Mouse (Mus musculus) adrenal gland, postnatal 36 days (tissue): ENCODE results near the gene Rrad. TPM values are rescaled to one million over a fixed set of nuclear protein-coding genes. Genes with fewer than 3 reads are reported as not detected.
A peak's percentile ranks its signal among the peaks of the same experiment; 100 is the strongest.
"Not testable (repeated sequence)": the region's sequence is repeated elsewhere in the genome, so short reads cannot be mapped to it uniquely, and the experiment has no call there.

Source experiments
- DNase-seq, 2 experiments: peaks; one replicate each; pipeline ENCODE4 v3.0.0; 2021; ENCODE audit warnings: mixed read lengths in 1 of 2
- long read RNA-seq, 2 experiments: library from polyadenylated mRNA; stranded (forward); transcript quantifications; one replicate each; pipeline ENCODE4 v2.0.0; 2021; ENCODE audit warnings: borderline sequencing depth in 2 of 2
- total RNA-seq, 2 experiments: library from RNA; stranded (reverse); gene quantifications; 2 replicates each; pipeline ENCODE4 v1.2.3; 2021

Gene Rrad
- total RNA-seq: 10 to 100 TPM in 1 of 2 experiments, 1 to 10 TPM in 1; 3.4 to 14.0 TPM
- long read RNA-seq, experiment 1, transcript Rrad-201 (5 exons, 1,577 nt): major isoform, 6 of 8 reads
- long read RNA-seq, experiment 1, partial matches to known transcripts: 1 of 8 reads
- long read RNA-seq, experiment 1, other reads (novel, unspliced or antisense): 1 of 8 reads
- long read RNA-seq, experiment 2, partial matches to known transcripts: 0 of 1 reads
- long read RNA-seq, experiment 2, other reads (novel, unspliced or antisense): 0 of 1 reads

- DNase-seq: peak; percentile 66 to 82
These were observed at the start of gene Rrad for GRCm38 (mm10) chr8:104630981-104631663. Gene Rrad (minus strand): TSS chr8:104631327.

GRCm38 (mm10) chr8:104655614-104656013 lies 24.5 kb upstream of the Rrad start:
- DNase-seq: no peak

- DNase-seq: peak; percentile 45 to 72
These were observed 23.9 kb upstream of the Rrad start for GRCm38 (mm10) chr8:104654984-104655383.

GRCm38 (mm10) chr8:104644187-104644586 lies 13.1 kb upstream of the Rrad start:
- not testable (repeated sequence) for DNase-seq

- no peak for DNase-seq
These were observed 11.2 kb upstream of the Rrad start for GRCm38 (mm10) chr8:104642324-104642654.

GRCm38 (mm10) chr8:104641426-104642323 lies 10.5 kb upstream of the Rrad start, which contains the start of gene Ciao2b:
Gene Ciao2b (minus strand): TSS chr8:104641965.
- peak; percentile 92 to 94 for DNase-seq

- DNase-seq: no peak
These were observed 9.8 kb upstream of the Rrad start for GRCm38 (mm10) chr8:104640831-104641370.

- no peak for DNase-seq
These were observed 9.1 kb upstream of the Rrad start for GRCm38 (mm10) chr8:104640241-104640640.

DNA sequence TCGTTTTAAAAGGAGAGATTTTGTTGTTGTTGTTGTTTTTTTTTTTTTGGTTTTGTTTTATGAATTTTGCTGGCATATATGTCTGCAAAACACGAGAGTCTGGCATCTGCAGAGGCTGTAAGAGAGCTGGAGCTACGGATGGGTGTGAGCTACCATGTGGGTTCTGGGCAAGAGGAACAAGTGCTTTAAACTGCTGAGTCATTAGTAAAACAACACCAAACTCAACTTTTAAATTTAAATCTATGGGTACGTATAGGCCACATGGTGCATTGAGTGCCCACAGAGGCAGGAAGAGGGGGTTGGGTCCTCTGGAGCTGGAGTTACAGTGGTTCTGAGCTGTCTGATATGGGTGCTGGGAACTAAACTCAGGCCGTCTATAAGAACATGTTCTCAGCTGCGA lies 6.9 kb upstream of the Rrad start:
- DNase-seq: no peak

- peak in 1 of 2 experiments; percentile 36 for DNase-seq
These were observed 4.0 kb upstream of the Rrad start for GRCm38 (mm10) chr8:104635004-104635710.

DNA sequence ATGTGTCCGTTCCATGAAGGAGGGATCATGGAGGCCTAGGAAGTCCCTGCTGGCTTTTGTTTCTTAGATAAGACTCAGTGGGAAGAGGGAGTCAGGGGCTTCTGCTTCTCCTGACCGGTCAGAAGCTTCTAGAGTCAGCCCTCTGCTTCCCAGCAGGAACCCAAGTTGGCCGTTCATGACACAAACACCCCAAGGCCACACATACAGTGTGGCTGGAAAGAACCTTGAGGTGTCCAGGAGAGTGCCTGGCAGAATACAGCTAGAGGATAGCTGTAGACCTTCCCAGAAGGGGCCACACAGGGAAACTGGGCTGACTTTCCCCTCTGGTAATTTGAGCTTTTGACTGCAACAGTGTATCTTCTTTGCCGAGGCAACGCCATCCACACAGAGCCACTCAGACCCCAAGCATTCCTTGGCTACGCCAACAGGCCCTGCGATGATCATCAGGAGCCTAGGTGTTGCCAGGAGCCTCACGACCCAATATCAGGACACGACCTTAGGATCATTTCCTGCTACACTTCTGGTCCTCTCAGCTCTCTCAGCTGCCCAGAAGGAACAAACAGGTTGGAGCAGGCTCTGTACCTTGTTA lies 2.1 kb upstream of the Rrad start:
- peak; percentile 52 to 55 for DNase-seq

DNA sequence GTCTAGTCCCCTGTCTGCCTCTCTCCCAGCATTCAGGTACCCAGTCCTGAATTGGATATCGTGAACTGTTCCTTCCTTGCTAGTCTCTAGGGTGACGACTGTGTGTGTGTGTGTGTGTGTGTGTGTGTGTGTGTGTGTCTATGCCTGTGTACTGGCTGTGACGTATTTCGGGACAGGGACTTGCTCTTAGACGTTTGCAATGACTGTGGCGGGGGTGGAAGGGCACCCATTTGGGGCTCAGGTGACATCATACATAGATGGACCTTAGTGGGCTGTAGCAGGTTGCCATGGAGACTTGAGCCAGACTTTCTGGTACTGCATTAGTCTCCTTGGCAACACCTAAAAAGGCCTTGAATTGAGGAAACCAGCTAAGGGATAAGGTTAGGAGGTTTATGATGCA lies 1.4 kb upstream of the Rrad start:
- no peak for DNase-seq

DNA sequence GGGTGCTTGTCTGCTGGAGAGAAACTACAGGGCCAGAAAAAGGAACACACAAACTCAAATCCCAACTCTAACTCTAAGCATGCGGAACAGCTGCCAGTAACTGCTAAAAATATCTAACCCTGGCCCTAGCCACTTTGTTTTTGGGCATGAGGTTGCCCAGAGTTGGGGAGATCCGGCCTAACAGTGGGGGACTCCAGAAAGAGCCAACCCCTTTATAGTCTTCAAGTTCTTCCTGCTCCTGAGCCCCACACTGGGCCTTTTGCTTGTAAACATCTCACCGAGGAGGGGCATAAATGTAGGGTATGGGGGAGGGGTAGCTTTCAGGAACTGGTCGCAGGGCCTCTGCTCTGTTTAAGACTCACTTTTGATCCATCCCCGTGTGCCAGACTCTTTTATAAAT lies 848 bp upstream of the Rrad start:
- DNase-seq: no peak

- DNase-seq: peak; percentile 36 to 49
These were observed 553 bp downstream of the Rrad start for GRCm38 (mm10) chr8:104630574-104630973.

- no peak for DNase-seq
These were observed 1.0 kb downstream of the Rrad start for GRCm38 (mm10) chr8:104630111-104630479.

- peak; percentile 55 to 70 for DNase-seq
These were observed 1.6 kb downstream of the Rrad start for GRCm38 (mm10) chr8:104629306-104630110.

DNA sequence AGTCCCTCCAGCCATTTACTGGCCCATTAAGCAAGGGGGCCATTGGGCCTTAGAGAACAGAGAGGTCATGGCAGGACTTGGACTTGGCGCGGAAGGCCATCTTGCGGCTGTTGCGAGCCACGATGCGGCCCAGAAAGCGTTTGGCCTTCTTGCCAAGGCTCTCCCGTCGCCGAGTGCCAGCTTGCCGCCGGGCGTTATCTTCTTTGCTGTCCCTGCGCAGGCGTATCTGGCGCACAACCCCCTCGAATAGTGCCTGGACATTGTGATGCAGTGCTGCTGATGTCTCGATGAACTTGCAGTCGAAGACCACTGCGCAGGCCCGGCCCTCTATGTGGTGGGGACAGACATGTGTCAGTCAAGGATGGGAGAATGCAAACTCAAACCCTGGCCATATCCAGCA lies 2.7 kb downstream of the Rrad start:
- no peak for DNase-seq

- no peak for DNase-seq
These were observed 3.9 kb downstream of the Rrad start for GRCm38 (mm10) chr8:104627065-104627740.

DNA sequence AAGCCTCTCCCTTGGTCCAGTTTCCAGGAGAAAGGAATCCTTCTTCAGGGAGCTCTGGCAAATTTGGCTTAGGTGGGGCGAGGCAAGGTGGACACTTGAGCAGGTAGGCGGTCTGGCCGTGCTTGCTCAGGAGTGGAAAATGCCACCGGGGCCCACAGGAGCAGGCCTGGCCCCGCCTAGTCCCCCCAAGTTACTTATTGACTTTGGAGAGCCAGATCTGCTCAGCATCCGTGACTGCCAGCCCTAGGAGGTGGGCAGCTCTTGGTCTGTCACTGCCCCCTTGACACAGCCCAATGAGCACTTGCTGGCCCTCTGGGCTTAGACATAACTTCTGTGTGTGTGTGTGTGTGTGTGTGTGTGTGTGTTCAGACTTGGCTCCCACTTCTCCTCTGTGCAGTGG lies 7.0 kb downstream of the Rrad start, which contains the start of gene Cdh16:
TSS of gene Cdh16 (minus strand) at position 236 of the 400 bp plus-strand sequence.
- DNase-seq: no peak

- DNase-seq: no peak
These were observed 10.4 kb downstream of the Rrad start for GRCm38 (mm10) chr8:104620765-104621164.
